Comparison of ENCODE assay signal across 19 mouse cellular contexts in the genomic region with DNA sequence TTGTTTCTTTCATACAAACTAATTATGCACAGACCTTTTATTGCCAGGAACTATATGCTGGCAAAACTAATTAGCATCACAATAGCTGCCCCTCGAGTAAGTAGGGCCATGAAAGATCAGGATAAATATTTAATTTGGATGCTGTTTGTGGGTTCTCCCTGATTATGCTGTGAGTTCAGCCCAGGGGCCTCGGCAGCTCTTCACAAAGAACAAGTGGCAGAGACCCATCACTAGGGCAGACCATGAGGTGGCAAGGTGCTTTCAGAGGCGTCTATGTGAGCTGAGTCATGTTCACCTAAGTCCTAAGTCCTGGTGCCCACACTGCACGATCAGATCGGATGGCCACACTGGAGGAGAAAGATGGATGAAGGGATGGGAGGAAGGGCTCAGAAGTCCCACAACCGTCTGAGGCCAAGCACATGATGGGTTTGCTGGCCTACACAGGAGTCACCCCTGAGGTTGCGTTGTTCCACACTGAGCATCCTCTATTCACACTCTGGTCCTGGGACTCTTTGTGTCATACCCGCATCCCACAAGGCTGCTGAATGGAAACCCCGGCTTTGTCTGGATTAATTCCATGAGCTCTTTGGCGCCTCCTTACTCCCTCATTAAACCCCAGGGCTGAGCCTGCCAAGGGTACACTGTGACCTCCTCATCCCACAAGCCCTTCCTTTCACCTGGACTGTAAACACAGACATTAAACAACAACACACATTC.
A peak's percentile ranks its signal among the peaks of the same experiment; 100 is the strongest.
DNase-seq lines count a peak whose midpoint lies in the region; ATAC-seq and TF ChIP-seq lines count a peak whose summit lies in the region.
"Had no signal": no experiment of that assay in that cellular context is flagged by ENCODE, and none has a peak within 500 bp of the region (broad histone marks: within the 10 kb centered on the region; RNA-seq: fewer than 3 reads in every experiment).

No protein-coding gene starts in this region.

- no peak overlapping the region for H3K4me3 ChIP-seq in midbrain, embryonic 10.5 days
- no peak overlapping the region for H3K4me3 ChIP-seq in midbrain, postnatal 0 days (ENCODE audit: low read depth, low read length)
- no peak overlapping the region for H3K4me3 ChIP-seq in embryonic facial prominence, embryonic 12.5 days
- no peak overlapping the region for H3K4me3 ChIP-seq in hindbrain, embryonic 12.5 days
- no peak overlapping the region for H3K4me3 ChIP-seq in midbrain, embryonic 14.5 days (replicated peaks; ENCODE audit: low read depth, low read length)
- H3K4me3 ChIP-seq in intestine, embryonic 16.5 days (ENCODE audit: low read length): no peak overlapping the region
- H3K4me3 ChIP-seq: heart, embryonic 15.5 days; limb, embryonic 15.5 days; megakaryocyte, embryonic 14.5 days had no signal

- H3K27me3 ChIP-seq in midbrain, embryonic 10.5 days (ENCODE audit: low read depth, poor library complexity, severe bottlenecking): 0 out of 2 replicates have a peak, but pooled peaks cover 4% of the 10 kb centered on the region
- no peaks in the 10 kb centered on the region for H3K27me3 ChIP-seq in midbrain, postnatal 0 days (ENCODE audit: insufficient read depth, low read length)
- H3K27me3 ChIP-seq in embryonic facial prominence, embryonic 12.5 days: 0 out of 2 replicates have a peak, but pooled peaks cover 3% of the 10 kb centered on the region
- no peaks in the 10 kb centered on the region for H3K27me3 ChIP-seq in hindbrain, embryonic 12.5 days
- no peaks in the 10 kb centered on the region for H3K27me3 ChIP-seq in midbrain, embryonic 14.5 days (ENCODE audit: control insufficient read depth, insufficient read depth, low read length)
- H3K27me3 ChIP-seq in intestine, embryonic 16.5 days (replicated peaks; ENCODE audit: control insufficient read depth, insufficient read depth, low read length): no peaks in the 10 kb centered on the region
- H3K27me3 ChIP-seq: heart, embryonic 15.5 days; limb, embryonic 15.5 days had no signal

- no peak overlapping the region for H3K9ac ChIP-seq in midbrain, postnatal 0 days (replicated peaks; ENCODE audit: low read length, poor library complexity, severe bottlenecking)
- H3K9ac ChIP-seq in embryonic facial prominence, embryonic 12.5 days: no peak overlapping the region
- H3K9ac ChIP-seq in hindbrain, embryonic 12.5 days: no peak overlapping the region
- H3K9ac ChIP-seq in midbrain, embryonic 14.5 days (replicated peaks; ENCODE audit: low read length): no peak overlapping the region
- H3K9ac ChIP-seq in intestine, embryonic 16.5 days (ENCODE audit: low read depth, low read length): no peak overlapping the region
- H3K9ac ChIP-seq: heart, embryonic 15.5 days; limb, embryonic 15.5 days; liver, postnatal 0 days had no signal

- peak overlapping the region; percentile 82 for H3K27ac ChIP-seq in midbrain, embryonic 10.5 days (replicated peaks)
- H3K27ac ChIP-seq in midbrain, postnatal 0 days (ENCODE audit: low read depth, low read length): no peak overlapping the region
- no peak overlapping the region for H3K27ac ChIP-seq in embryonic facial prominence, embryonic 12.5 days
- H3K27ac ChIP-seq in hindbrain, embryonic 12.5 days: no peak overlapping the region
- H3K27ac ChIP-seq in midbrain, embryonic 14.5 days (replicated peaks; ENCODE audit: low read depth, low read length): peak overlapping the region; percentile 27; the same call in 1 of the 2 replicates
- no peak overlapping the region for H3K27ac ChIP-seq in intestine, embryonic 16.5 days (ENCODE audit: low read length)
- H3K27ac ChIP-seq: heart, embryonic 15.5 days; limb, embryonic 15.5 days had no signal

- no peaks in the 10 kb centered on the region for H3K36me3 ChIP-seq in midbrain, embryonic 10.5 days
- H3K36me3 ChIP-seq in midbrain, postnatal 0 days (ENCODE audit: insufficient read depth, low read length): no peaks in the 10 kb centered on the region
- H3K36me3 ChIP-seq in embryonic facial prominence, embryonic 12.5 days: no peaks in the 10 kb centered on the region
- no peaks in the 10 kb centered on the region for H3K36me3 ChIP-seq in hindbrain, embryonic 12.5 days
- H3K36me3 ChIP-seq in midbrain, embryonic 14.5 days (ENCODE audit: control insufficient read depth, insufficient read depth, low read length): no peaks in the 10 kb centered on the region
- H3K36me3 ChIP-seq in intestine, embryonic 16.5 days (ENCODE audit: control insufficient read depth, insufficient read depth, low read length): no peaks in the 10 kb centered on the region
- H3K36me3 ChIP-seq: heart, embryonic 15.5 days; limb, embryonic 15.5 days had no signal

- no peak overlapping the region for H3K4me2 ChIP-seq in midbrain, postnatal 0 days (ENCODE audit: low read depth, low read length, poor library complexity, severe bottlenecking)
- H3K4me2 ChIP-seq in embryonic facial prominence, embryonic 12.5 days (replicated peaks): no peak overlapping the region
- no peak overlapping the region for H3K4me2 ChIP-seq in hindbrain, embryonic 12.5 days (replicated peaks)
- H3K4me2 ChIP-seq in midbrain, embryonic 14.5 days (ENCODE audit: low read length): no peak overlapping the region
- H3K4me2 ChIP-seq in intestine, embryonic 16.5 days (ENCODE audit: low read depth, low read length): no peak overlapping the region
- H3K4me2 ChIP-seq: heart, embryonic 15.5 days; limb, embryonic 15.5 days had no signal

- peaks cover 41% of the 10 kb centered on the region for H3K4me1 ChIP-seq in midbrain, embryonic 10.5 days
- no peaks in the 10 kb centered on the region for H3K4me1 ChIP-seq in midbrain, postnatal 0 days (ENCODE audit: insufficient read depth, low read length)
- no peaks in the 10 kb centered on the region for H3K4me1 ChIP-seq in embryonic facial prominence, embryonic 12.5 days
- peaks cover 18% of the 10 kb centered on the region for H3K4me1 ChIP-seq in hindbrain, embryonic 12.5 days
- peaks cover 12% of the 10 kb centered on the region; the same call in 1 of the 2 replicates for H3K4me1 ChIP-seq in midbrain, embryonic 14.5 days (ENCODE audit: control insufficient read depth, insufficient read depth, low read length)
- H3K4me1 ChIP-seq in intestine, embryonic 16.5 days (ENCODE audit: control insufficient read depth, insufficient read depth, low read length): no peaks in the 10 kb centered on the region
- H3K4me1 ChIP-seq: heart, embryonic 15.5 days; limb, embryonic 15.5 days had no signal

- peak; percentile 24 for DNase-seq in midbrain, embryonic 10.5 days (ENCODE audit: low spot score)
- no peak for DNase-seq in midbrain, postnatal 0 days (ENCODE audit: low spot score)
- DNase-seq in midbrain, embryonic 14.5 days: peak; percentile 45
- DNase-seq in gastrocnemius, postnatal 25 days: no peak
- DNase-seq in heart, postnatal 10 days: no peak
- DNase-seq: adrenal gland, postnatal 25 days; cerebellum, adult 9-10 months; heart, adult 18-20 months; kidney, adult 2 months; kidney, postnatal 25 days; liver, postnatal 0 days; lung, postnatal 14 days; thymus, postnatal 36 days had no signal

- WGBS in midbrain, embryonic 10.5 days: 44% methylated on average over 10 of the region's 10 CpGs
- WGBS in midbrain, postnatal 0 days: 33% methylated on average over 10 of the region's 10 CpGs
- WGBS in embryonic facial prominence, embryonic 12.5 days: 70% methylated on average over 10 of the region's 10 CpGs
- WGBS in hindbrain, embryonic 12.5 days: 51% methylated on average over 10 of the region's 10 CpGs
- WGBS in midbrain, embryonic 14.5 days: 31% methylated on average over 10 of the region's 10 CpGs
- 67% methylated on average over 10 of the region's 10 CpGs for WGBS in intestine, embryonic 16.5 days

- no peak for TF ChIP-seq CTCF in midbrain, postnatal 0 days (IDR thresholded peaks at IDR 0.05)

- no peak for ATAC-seq in midbrain, postnatal 0 days (ENCODE audit: low FRiP score)
- peak; percentile 47; the same call in 1 of the 2 replicates for ATAC-seq in embryonic facial prominence, embryonic 12.5 days (ENCODE audit: insufficient number of reproducible peaks, insufficient read depth, low FRiP score, low TSS enrichment)
- ATAC-seq in hindbrain, embryonic 12.5 days (ENCODE audit: low FRiP score): peak; percentile 42; the same call in 1 of the 2 replicates
- ATAC-seq in midbrain, embryonic 14.5 days (ENCODE audit: low FRiP score, low TSS enrichment): peak; percentile 10; the same call in 1 of the 2 replicates
- no peak for ATAC-seq in intestine, embryonic 16.5 days
- ATAC-seq: liver, postnatal 0 days had no signal

- H3K9me3 ChIP-seq in midbrain, embryonic 10.5 days (replicated peaks): 0 out of 2 replicates have a peak, but pooled peaks cover 3% of the 10 kb centered on the region
- H3K9me3 ChIP-seq in midbrain, postnatal 0 days (ENCODE audit: low read length): no peaks in the 10 kb centered on the region
- H3K9me3 ChIP-seq in embryonic facial prominence, embryonic 12.5 days: no peaks in the 10 kb centered on the region
- no peaks in the 10 kb centered on the region for H3K9me3 ChIP-seq in hindbrain, embryonic 12.5 days (replicated peaks)
- H3K9me3 ChIP-seq in midbrain, embryonic 14.5 days (ENCODE audit: control insufficient read depth, low read length): no peaks in the 10 kb centered on the region
- H3K9me3 ChIP-seq in intestine, embryonic 16.5 days (ENCODE audit: control insufficient read depth, low read length): no peaks in the 10 kb centered on the region
- H3K9me3 ChIP-seq: heart, embryonic 15.5 days; limb, embryonic 15.5 days; megakaryocyte, embryonic 14.5 days had no signal

- intact Hi-C loops in heart, postnatal 10 days (cut with DNase I): no loop called here

Comparison
In these comparisons a context has a peak if more than half of its experiments do, and no peak if none do; other contexts are left out.
1. DNase-seq: peak in midbrain, embryonic 10.5 days (single experiment) and midbrain, embryonic 14.5 days (single experiment); none in midbrain, postnatal 0 days (single experiment), gastrocnemius, postnatal 25 days (single experiment) and heart, postnatal 10 days (0 of 2).
2. H3K27ac ChIP-seq: peak in midbrain, embryonic 10.5 days (single experiment) and midbrain, embryonic 14.5 days (single experiment); none in midbrain, postnatal 0 days (single experiment), embryonic facial prominence, embryonic 12.5 days (single experiment), hindbrain, embryonic 12.5 days (single experiment) and intestine, embryonic 16.5 days (single experiment).
3. ATAC-seq: peak in embryonic facial prominence, embryonic 12.5 days (single experiment), hindbrain, embryonic 12.5 days (single experiment) and midbrain, embryonic 14.5 days (single experiment); none in midbrain, postnatal 0 days (single experiment) and intestine, embryonic 16.5 days (single experiment).